Mouse (Mus musculus) erythroblast, embryonic 14.5 days (primary cell): ENCODE measurements around the gene Etv5. TPM values are rescaled to one million over a fixed set of nuclear protein-coding genes. Genes with fewer than 3 reads are reported as not detected.

Source experiments
- H3K27me3 ChIP-seq: 2 replicates; pipeline ENCODE4 v1.6.1; 2012; ENCODE audit warnings: inconsistent platforms; ENCODE audit not compliant: control insufficient read depth
- H3K36me3 ChIP-seq: 2 replicates; pipeline ENCODE4 v1.6.1; 2012; ENCODE audit warnings: mild to moderate bottlenecking, inconsistent platforms; ENCODE audit not compliant: control insufficient read depth
- H3K4me1 ChIP-seq: 2 replicates; pipeline ENCODE4 v1.6.1; 2012; ENCODE audit warnings: inconsistent platforms; ENCODE audit not compliant: control insufficient read depth
- H3K4me3 ChIP-seq: replicated peaks from 2 replicates; pipeline ENCODE3; 2012; ENCODE audit warnings: moderate library complexity, mild to moderate bottlenecking, inconsistent platforms
- H3K9me3 ChIP-seq: 2 replicates; pipeline ENCODE4 v1.6.1; 2012; ENCODE audit warnings: low read length, inconsistent platforms, mixed read lengths; ENCODE audit not compliant: control insufficient read depth
- GATA1 ChIP-seq: IDR thresholded peaks from 2 replicates; pipeline ENCODE4 v1.6.1; 2012; ENCODE audit warnings: low read length, inconsistent platforms, mixed read lengths
- TAL1 ChIP-seq: IDR thresholded peaks from 3 replicates; pipeline ENCODE4 v1.6.1; 2012; ENCODE audit warnings: low read length, inconsistent platforms, mixed read lengths
- polyA plus RNA-seq: library from polyadenylated mRNA; stranded (reverse); fragments of >175 nt; gene quantifications from 2 replicates; pipeline ENCODE4 v1.2.3, GENCODE M21; 2012

Etv5 gene
- polyA plus RNA-seq, 1 experiment = 0.18 TPM

DNA sequence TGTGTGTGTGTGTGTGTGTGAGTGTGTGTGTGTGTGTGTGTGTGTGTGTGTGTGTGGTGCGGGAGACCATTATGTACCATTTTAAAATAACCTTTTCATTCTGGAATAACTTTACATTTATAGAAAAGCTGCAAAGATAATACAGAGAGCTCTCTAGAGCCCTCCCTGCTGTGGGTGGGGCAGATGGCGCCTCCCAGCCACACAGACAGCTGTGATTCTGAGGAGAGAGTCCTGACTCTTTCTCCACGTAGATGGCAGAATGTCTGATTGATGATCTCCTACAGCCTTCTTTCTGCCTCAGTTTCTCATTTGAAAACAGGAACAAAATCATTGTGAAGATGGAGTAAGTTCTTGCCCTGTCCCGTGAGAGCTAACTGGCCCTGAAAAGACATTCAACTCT is 91.5 kb downstream of the Etv5 start:
- Histone ChIP-seq H3K36me3 (no peaks in the 10 kb centered on the region), H3K27me3 (no peaks in the 10 kb centered on the region), H3K4me3 (no peak overlapping the region), H3K9me3 (peaks cover 2% of the 10 kb centered on the region; the same call in 1 of the 2 replicates), H3K4me1 (peaks cover 1% of the 10 kb centered on the region; the same call in 1 of the 2 replicates)
- no peak for TF ChIP-seq GATA1
- no peak for TF ChIP-seq TAL1

DNA sequence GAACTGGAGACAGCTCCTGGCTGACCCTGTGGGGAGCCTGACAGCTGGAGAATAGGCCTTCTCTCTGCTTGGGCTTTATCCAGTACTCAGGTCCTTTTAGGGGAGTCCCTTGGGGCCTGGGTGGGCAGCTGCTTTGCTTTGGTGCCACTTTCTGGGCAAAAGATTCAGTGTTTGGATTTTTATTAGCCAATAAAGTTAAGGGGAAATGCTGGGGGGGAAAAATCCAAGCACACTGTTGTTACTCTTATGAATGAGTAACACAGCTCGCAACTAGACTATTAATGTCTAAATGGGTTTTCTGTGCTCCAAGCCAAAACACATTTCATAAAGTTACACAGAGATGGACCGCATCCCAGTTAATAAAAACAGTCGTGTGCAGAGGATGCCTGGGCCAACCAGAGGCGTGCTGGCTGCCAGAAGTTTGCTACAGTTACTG is 98.3 kb downstream of the Etv5 start:
- H3K27me3 ChIP-seq = no peaks in the 10 kb centered on the region
- no peak for TF ChIP-seq TAL1
- TF ChIP-seq GATA1 = no peak
- no peak overlapping the region for H3K4me3 ChIP-seq
- no peaks in the 10 kb centered on the region for H3K36me3 ChIP-seq
- H3K4me1 ChIP-seq = no peaks in the 10 kb centered on the region
- H3K9me3 ChIP-seq = no peaks in the 10 kb centered on the region

DNA sequence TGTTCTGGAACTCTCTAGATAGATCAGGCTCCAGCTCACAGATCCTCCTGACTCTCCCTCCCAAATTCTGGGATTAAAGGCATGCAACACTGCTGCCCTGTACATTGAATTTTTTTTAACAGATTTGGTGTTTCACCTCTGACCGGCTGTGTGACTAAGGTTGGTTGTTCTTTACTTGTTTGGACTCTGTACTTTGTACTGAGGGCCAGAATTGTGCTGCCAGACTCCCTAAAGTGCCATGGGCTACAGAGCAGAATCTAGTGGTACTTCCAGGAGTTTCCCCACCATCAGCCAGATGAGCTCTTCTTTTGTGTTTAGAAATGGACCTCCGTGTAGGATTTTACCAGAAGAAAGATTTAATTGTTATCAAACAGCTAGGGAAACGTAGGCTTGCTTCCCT is 103.7 kb downstream of the Etv5 start:
- no peak for TF ChIP-seq GATA1
- no peak for TF ChIP-seq TAL1
- Histone ChIP-seq H3K27me3 (no peaks in the 10 kb centered on the region), H3K4me1 (no peaks in the 10 kb centered on the region), H3K36me3 (no peaks in the 10 kb centered on the region), H3K9me3 (peaks cover 3% of the 10 kb centered on the region; the same call in 1 of the 2 replicates), H3K4me3 (no peak overlapping the region)

Other genes with a start within 250 kb of the Etv5 start
- gene Tra2b, start 173.7 kb downstream of the Etv5 start, polyA plus RNA-seq = 7.1 and 8.3 TPM in 2 replicates
- not detected in 2 replicates for gene Dgkg, start 217.5 kb upstream of the Etv5 start, polyA plus RNA-seq